Mouse (Mus musculus) gonadal fat pad, adult 2 months (tissue): Measurements from ENCODE around the gene Notch1. TPM values are rescaled to one million over a fixed set of nuclear protein-coding genes. Genes with fewer than 3 reads are reported as not detected.

Experiments used
- DNase-seq: peaks from one replicate; pipeline ENCODE4 v3.0.0-alpha.2; 2012; ENCODE audit warnings: low read depth
- polyA plus RNA-seq: library from polyadenylated mRNA; depleted of rRNA; stranded (reverse); fragments of >200 nt; gene quantifications from 2 replicates; pipeline ENCODE4 v1.2.3, GENCODE M21; 2012

Notch1 gene
- polyA plus RNA-seq, 1 experiment = 49.0 TPM

GRCm38 (mm10) chr2:26481724-26482495, 34.6 kb downstream of the Notch1 start:
- DNase-seq = no peak

DNA sequence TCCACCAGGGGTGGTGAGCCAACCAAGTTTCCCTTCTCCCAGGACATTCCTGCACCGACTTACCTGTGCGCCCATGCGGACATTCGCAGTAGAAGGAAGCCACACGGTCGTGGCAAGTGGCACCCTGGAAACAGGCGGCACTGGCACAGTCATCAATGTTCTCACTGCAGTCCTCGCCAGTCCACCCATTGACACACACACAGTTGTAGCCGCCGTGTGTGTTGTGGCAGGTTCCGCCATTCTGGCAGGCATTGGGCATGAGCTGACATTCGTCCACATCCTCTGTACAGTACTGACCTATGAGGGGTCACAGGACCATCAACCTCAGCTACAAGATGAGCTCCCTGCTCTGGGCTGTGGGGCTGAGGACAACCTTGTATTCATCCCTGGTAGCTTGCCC, 35.6 kb downstream of the Notch1 start:
- no peak for DNase-seq

GRCm38 (mm10) chr2:26478685-26479205, 37.7 kb downstream of the Notch1 start:
- no peak for DNase-seq

GRCm38 (mm10) chr2:26477911-26478310, 38.6 kb downstream of the Notch1 start:
- no peak for DNase-seq

DNA sequence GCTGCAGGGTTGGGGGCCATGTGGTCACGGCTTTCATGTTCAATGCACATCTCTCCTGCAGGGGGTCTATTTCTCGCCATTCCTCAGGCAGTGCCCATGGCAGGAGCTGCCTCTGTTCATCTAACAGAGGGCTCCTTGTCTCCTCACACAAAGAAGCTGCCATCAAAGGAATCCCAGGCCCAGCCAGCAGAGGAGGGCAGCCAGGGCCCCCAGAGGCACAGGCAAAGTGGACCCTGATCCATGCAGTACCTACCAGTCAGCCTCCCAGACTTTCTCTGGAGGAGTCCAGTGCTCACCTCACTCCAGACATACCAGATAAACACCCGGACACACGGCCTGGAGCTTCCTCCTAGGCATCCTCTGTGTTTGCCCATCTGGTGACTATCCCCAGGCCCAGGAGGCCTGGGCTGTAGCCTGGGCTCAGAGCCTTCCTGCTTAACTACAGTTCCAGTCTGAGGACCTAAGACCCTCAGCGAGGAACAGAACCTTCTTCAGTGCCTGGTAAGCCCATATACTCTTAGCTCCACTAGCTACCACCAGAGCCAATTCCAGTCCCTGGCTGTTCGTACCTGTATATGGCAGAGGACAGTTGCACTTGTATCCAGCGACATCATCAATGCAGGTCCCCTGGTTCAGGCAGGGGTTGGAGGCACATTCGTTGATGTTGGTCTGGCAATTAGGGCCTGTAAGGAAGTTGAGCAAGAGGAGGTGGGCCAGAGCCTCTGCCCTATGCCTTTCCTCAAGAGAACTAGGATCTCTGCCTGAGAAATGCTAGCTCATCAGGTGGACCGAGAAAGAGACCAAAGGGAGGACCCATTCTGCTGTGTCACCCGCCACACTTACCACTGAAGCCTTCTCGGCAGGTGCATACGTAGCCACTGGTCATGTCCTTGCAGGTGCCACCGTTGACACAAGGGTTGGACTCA, 40.7 kb downstream of the Notch1 start:
- no peak for DNase-seq

DNA sequence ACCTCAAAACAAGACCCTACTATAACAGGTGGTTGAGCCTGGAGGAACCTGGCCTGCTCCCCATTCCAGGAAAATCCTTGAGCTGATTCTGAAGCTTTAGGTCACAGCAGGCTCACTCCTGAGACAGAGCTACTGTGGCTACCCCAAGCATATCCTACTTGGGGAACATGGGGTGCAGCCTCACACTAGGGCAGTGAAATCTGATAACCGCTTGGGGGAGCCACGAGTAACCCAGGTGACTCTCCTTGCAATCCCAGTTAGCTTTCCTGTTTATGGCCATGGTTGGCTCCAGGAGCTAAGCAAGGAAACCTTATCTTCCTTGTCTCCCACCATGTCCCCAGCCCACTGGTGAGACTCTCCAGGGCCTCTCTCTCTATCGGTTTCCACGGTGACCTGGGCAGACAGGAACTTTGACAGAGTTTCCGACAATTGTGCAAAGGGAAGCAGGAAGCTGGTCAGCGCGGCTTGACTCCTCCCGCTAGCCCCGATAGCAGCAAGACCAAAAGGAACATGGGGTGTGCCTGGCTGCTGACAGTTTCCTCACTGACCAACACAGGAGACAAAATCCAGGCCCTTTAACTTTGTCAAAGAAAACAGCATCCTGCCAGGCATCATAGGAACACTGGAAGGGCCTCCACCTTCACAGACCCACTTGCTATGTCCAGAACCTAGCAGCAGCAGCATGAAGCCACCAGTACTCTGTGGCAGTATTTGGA, 41.5 kb downstream of the Notch1 start:
- no peak for DNase-seq

DNA sequence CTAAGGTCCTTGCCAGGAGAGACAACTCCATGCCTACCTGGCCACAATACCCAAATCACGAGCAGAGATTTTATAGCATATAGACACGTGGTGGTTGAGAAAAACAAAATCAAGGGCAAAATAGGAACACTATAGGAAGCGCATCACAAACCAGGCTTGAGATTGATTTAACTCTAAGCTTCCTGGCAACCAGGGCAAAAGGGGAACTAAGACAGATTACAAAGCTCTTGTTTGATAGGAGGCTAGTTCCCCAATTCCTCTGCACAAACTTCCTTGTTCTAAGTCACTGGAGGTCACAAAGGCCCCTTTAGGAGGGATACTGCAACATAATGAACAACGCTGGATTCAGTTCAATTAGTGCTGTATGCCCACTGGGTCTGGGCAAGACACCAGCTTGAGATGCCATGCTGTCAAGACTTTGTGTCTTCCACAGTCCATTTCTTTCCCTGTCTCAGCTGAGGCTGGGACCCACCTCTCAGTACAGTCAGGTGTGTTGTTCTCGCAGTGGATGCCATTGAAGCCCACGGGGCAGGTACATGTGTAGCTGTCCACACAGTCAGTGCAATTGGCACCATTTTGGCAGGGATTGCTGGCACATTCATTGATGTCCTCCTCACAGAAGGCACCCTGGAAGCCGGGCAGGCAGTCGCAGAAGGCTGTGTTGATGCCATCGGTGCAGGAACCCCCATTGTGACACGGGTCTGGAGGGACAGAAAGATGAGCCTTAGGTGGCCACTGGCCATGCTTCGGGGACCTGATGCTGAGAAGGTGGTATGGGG, 44.0 kb downstream of the Notch1 start:
- DNase-seq = no peak

- DNase-seq = no peak
These were observed 44.7 kb downstream of the Notch1 start for GRCm38 (mm10) chr2:26471652-26472285.

- DNase-seq = no peak
These were observed 45.5 kb downstream of the Notch1 start for GRCm38 (mm10) chr2:26470967-26471366.

DNA sequence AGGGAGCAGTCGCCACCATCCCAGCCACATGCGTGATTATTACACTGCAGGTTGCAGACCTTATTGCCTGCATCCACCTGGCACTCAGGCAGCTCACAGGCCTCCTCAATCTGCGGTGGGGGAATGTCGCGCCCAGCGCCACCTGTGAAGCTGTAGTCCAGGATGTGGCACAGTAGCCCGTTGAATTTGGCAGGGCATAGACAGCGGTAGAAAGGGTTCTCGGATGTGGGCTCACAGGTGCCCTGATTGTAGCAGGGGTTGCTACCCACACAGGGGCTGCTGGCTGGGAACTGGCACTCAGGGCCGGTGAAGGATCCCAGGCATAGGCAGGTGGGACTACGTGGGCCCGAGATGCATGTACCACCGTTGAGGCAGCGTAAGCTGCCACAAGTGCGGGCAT, 48.1 kb downstream of the Notch1 start:
- DNase-seq = no peak

DNA sequence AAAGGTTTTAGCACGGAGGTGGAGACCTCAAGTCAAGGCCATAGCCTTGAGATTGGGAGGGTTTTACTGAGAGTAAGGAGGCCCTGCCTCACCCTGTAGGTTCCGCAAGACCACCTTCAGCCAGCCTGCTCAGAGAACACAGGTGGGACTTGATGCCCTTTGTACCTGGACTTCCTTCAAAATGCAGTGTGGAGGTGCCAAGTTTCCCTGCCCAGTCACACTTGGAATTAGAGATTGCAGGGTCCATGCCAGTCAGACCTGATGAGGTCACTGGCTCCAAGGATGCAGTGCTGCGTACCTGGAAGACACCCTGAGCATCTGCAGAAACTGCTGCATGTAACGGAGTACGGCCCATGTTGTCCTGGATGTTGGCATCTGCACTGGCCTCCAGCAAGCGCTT, 53.1 kb downstream of the Notch1 start:
- no peak for DNase-seq

- no peak for DNase-seq
These were observed 53.5 kb downstream of the Notch1 start for GRCm38 (mm10) chr2:26462980-26463379.

GRCm38 (mm10) chr2:26461667-26462066, 54.8 kb downstream of the Notch1 start:
- DNase-seq = no peak

DNA sequence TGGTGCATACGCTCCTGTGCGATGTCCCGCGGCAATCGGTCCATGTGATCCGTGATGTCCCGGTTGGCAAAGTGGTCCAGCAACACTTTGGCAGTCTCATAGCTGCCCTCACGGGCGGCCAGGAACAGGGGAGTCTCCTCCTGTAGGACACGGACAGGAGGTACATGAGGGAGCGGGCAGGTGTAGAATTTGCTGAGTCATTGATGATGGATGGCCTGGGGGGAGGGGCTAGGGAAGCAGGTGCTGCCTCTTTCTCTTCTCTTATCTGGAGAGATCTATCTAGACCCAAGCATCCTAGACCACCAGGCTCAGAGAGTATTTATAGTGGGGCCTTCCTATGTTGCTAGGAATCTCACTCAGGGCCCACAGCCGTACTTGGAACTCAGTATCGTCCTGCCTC, 55.6 kb downstream of the Notch1 start:
- no peak for DNase-seq

- DNase-seq = no peak
These were observed 56.3 kb downstream of the Notch1 start for GRCm38 (mm10) chr2:26460097-26460646.

GRCm38 (mm10) chr2:26459478-26459877, 57.0 kb downstream of the Notch1 start:
- no peak for DNase-seq

DNA sequence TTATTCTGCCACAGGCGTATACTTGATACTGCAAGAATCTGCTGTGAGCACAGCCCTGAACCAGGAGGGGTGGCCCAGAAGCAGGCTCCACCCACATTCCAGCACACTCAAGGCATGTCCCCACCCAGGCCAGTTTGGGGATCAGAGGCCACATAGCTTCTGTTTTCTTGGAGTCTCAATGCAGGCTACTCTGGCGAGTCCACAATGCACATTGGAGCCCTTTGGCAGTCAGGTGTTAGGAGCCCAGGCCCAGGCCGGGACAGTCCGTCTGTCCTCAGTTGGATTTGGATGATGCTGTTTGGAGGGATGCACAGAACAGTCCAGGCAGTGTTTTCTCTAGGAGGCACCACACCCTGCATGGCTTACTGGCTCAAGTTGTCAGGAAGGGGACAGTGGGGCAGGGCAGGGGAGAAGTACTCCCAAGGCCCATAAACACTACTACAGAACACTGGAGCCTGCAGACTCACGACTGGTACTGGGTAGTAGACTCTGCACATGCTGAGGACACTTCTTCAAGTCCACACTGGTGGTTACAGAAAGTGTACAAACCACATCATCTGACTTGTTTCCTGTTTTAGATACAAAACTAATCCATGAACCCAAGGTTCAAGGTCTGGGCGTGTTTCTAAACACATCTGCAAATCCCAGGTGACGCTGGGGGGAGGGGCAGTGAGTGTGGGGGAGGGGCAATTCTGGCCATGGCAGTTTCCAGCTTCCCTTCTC, 57.9 kb downstream of the Notch1 start:
- DNase-seq = no peak

- DNase-seq = no peak
These were observed 67.1 kb downstream of the Notch1 start for GRCm38 (mm10) chr2:26449121-26450060.

- DNase-seq = no peak
These were observed 69.0 kb downstream of the Notch1 start for GRCm38 (mm10) chr2:26447451-26447850.
